Mouse (Mus musculus) testis, adult 2 months (tissue): ENCODE measurements at regions not wholly inside any gene's neighbourhood (a gene's known extent, or its start where the extent isn't known, plus 50 kb on each side); places are given as distances from the start of the nearest gene placed in this dataset.

Source experiments
- CTCF ChIP-seq: fragments of 200-500 bp; IDR thresholded peaks from 2 replicates; pipeline ENCODE4 v1.5.1; 2012; ENCODE audit warnings: low read depth, mild to moderate bottlenecking, inconsistent platforms, low read length, moderate library complexity; ENCODE audit not compliant: control insufficient read depth, insufficient read depth, insufficient replicate concordance
- POLR2A ChIP-seq: fragments of 200-500 bp; IDR thresholded peaks from 2 replicates; pipeline ENCODE4 v1.6.1; 2012; ENCODE audit warnings: low read depth, mild to moderate bottlenecking, inconsistent platforms, low read length, moderate library complexity; ENCODE audit not compliant: control insufficient read depth

DNA sequence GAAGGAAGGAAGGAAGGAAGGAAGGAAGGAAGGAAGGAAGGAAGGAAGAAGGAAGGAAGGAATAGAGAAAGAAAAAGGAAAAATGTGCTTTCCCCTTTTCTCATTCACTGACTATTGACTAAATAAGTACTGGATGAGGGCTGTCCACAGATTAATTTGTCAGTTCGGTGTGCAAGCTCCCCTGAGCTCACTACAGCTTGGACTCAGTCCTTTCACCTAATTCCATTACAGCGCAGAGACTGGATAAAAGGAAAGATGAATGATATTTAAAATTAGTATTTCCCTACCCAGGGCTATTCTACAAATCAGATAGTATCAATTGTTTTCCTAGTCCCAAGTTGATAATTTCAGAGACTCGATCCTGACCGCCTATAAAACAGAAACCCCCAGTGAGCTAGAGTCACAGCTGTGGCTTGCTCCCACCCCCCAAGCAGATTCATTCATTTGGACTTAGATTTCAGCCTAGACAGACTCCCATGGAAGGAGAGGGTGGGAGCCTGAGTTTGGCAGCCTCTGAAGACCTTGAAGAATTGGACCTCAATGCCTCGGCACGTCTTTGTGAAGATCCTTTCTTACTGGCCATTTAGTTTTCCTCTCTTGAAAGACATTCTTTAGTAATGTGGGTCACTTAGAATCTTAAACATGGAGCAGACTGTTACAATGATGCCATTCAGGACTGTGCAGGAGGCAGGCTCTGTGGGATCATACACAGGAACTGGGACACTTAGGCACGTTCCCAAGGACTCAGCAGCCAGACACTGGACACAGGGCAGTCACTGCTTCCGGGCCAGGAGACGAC, 179.2 kb upstream of the Pabpc6 start:
- TF ChIP-seq CTCF (no peak), POLR2A (no peak)
